13 mouse cellular contexts compared by ENCODE assay signal in genomic region chr17:71705113-71705512, GRCm38 (mm10). TPM values are rescaled to one million over a fixed set of nuclear protein-coding genes. Genes with fewer than 3 reads are reported as not detected.
"Had no signal": no experiment of that assay in that cellular context is flagged by ENCODE, and none has a peak within 500 bp of the region (broad histone marks: within the 10 kb centered on the region; RNA-seq: fewer than 3 reads in every experiment).

No protein-coding gene starts in this region.

- H3K9ac ChIP-seq: liver, embryonic 15.5 days; lung, embryonic 14.5 days; neural tube, embryonic 12.5 days had no signal

- DNase-seq: kidney, postnatal 25 days; midbrain, embryonic 14.5 days; thymus, postnatal 4 days had no signal

- H3K4me3 ChIP-seq: left cerebral cortex, adult 2 months; limb, embryonic 10.5 days; liver, embryonic 15.5 days; midbrain, embryonic 10.5 days; myocyte; neural tube, embryonic 12.5 days had no signal

- H3K4me2 ChIP-seq: liver, embryonic 11.5 days; liver, embryonic 15.5 days; lung, embryonic 14.5 days; neural tube, embryonic 12.5 days had no signal

- H3K36me3 ChIP-seq: limb, embryonic 10.5 days; liver, embryonic 15.5 days; midbrain, embryonic 10.5 days; neural tube, embryonic 12.5 days had no signal

- H3K9me3 ChIP-seq: limb, embryonic 10.5 days; liver, embryonic 15.5 days; neural tube, embryonic 12.5 days had no signal

- H3K27ac ChIP-seq: left cerebral cortex, adult 2 months; limb, embryonic 10.5 days; liver, embryonic 15.5 days; midbrain, embryonic 10.5 days; neural tube, embryonic 12.5 days had no signal

- H3K27me3 ChIP-seq: liver, embryonic 15.5 days; neural tube, embryonic 12.5 days had no signal

- H3K4me1 ChIP-seq: limb, embryonic 10.5 days; liver, embryonic 15.5 days; neural tube, embryonic 12.5 days had no signal

RNA-seq across cellular contexts. Expression of gene Togaram2, which starts 32.1 kb away (rescaled TPM):
- total RNA-seq: megakaryocyte, adult 5-6 weeks; neutrophil, adult 5-6 weeks had no signal
- polyA plus RNA-seq: limb, embryonic 10.5 days; liver, embryonic 11.5 days; liver, embryonic 15.5 days; midbrain, embryonic 10.5 days had no signal

RNA-seq across cellular contexts. Expression of gene Pcare, which starts 47.6 kb away (rescaled TPM):
- total RNA-seq: megakaryocyte, adult 5-6 weeks; neutrophil, adult 5-6 weeks had no signal
- polyA plus RNA-seq: limb, embryonic 10.5 days; liver, embryonic 11.5 days; liver, embryonic 15.5 days; lung, embryonic 14.5 days; midbrain, embryonic 10.5 days; midbrain, embryonic 14.5 days; myocyte; neural tube, embryonic 12.5 days had no signal
